Mouse (Mus musculus) MEL (cell line): ENCODE measurements around the gene U2af2. TPM values are rescaled to one million over a fixed set of nuclear protein-coding genes. Genes with fewer than 3 reads are reported as not detected.

Experiments
- DNase-seq: peaks from one replicate; pipeline ENCODE4 v3.0.0; 2011; ENCODE audit warnings: low read depth, low spot score
- H3K27ac ChIP-seq: 2 replicates; pipeline ENCODE4 v1.5.1; 2012; ENCODE audit warnings: low read depth, mild to moderate bottlenecking, control low read depth, low read length, moderate library complexity; ENCODE audit not compliant: control insufficient read depth
- H3K27me3 ChIP-seq, 2 experiments: fragments of 150-350 bp in 1 of 2; sonication (generic) in 1 of 2; 2 replicates each; pipeline ENCODE4 v1.6.1; 2012; ENCODE audit warnings: low read length in 2 of 2, mild to moderate bottlenecking in 2 of 2, improper control_type of control experiment in 1 of 2, moderate library complexity in 1 of 2; ENCODE audit not compliant: insufficient read depth in 2 of 2, control insufficient read depth in 1 of 2
- H3K36me3 ChIP-seq, 2 experiments: 2 replicates each; pipeline ENCODE4 v1.6.1; 2012 to 2014; ENCODE audit warnings: low read length in 2 of 2, improper control_type of control experiment in 1 of 2, inconsistent platforms in 1 of 2, mild to moderate bottlenecking in 1 of 2; ENCODE audit not compliant: insufficient read depth in 2 of 2, control insufficient read depth in 1 of 2
- H3K4me1 ChIP-seq, 2 experiments: fragments of 150-350 bp in 1 of 2; sonication (generic) in 1 of 2; 2 replicates each; pipeline ENCODE4 v1.6.1; 2012; ENCODE audit warnings: low read length in 2 of 2, improper control_type of control experiment in 1 of 2, mild to moderate bottlenecking in 1 of 2; ENCODE audit not compliant: insufficient read depth in 2 of 2, control insufficient read depth in 1 of 2
- H3K4me3 ChIP-seq, 2 experiments: fragments of 150-350 bp in 1 of 2; sonication (generic) in 1 of 2; 2 replicates each; pipeline ENCODE4 v1.5.1; 2012; ENCODE audit warnings: low read depth in 2 of 2, low read length in 2 of 2, mild to moderate bottlenecking in 2 of 2, moderate library complexity in 2 of 2, control low read depth in 1 of 2, improper control_type of control experiment in 1 of 2; ENCODE audit not compliant: control insufficient read depth in 1 of 2, insufficient read depth in 1 of 2
- H3K79me2 ChIP-seq: 2 replicates; pipeline ENCODE4 v1.6.1; 2012; ENCODE audit warnings: mild to moderate bottlenecking, low read length, moderate library complexity; ENCODE audit not compliant: control insufficient read depth, poor library complexity, insufficient read depth
- H3K9ac ChIP-seq: 2 replicates; pipeline ENCODE4 v1.6.1; 2012; ENCODE audit warnings: low read depth, mild to moderate bottlenecking, control low read depth, low read length, moderate library complexity; ENCODE audit not compliant: control insufficient read depth, poor library complexity, severe bottlenecking
- H3K9me3 ChIP-seq: fragments of 150-350 bp; sonication (generic); replicated peaks from 2 replicates; pipeline ENCODE4 v1.6.1; 2012; ENCODE audit warnings: mild to moderate bottlenecking, low read length, improper control_type of control experiment, moderate library complexity; ENCODE audit not compliant: insufficient read depth
- BHLHE40 ChIP-seq: IDR thresholded peaks from 2 replicates; pipeline ENCODE4 v1.6.1; 2012; ENCODE audit warnings: low read depth, mild to moderate bottlenecking, inconsistent platforms, low read length, improper control_type of control experiment, borderline replicate concordance
- CHD1 ChIP-seq: IDR thresholded peaks from 2 replicates; pipeline ENCODE4 v1.6.1; 2012; ENCODE audit warnings: low read depth, mild to moderate bottlenecking, inconsistent platforms, low read length, improper control_type of control experiment
- CTCF ChIP-seq, 3 experiments: IDR thresholded peaks in 2 of 3; conservative IDR thresholded peaks in 1 of 3; 2 replicates each; pipeline ENCODE4 v1.5.1; 2011 to 2012; ENCODE audit warnings: low read length in 3 of 3, low read depth in 2 of 3, mild to moderate bottlenecking in 2 of 3, improper control_type of control experiment in 1 of 3, inconsistent platforms in 1 of 3, mixed read lengths in 1 of 3, moderate library complexity in 1 of 3; ENCODE audit not compliant: control insufficient read depth in 1 of 3, insufficient read depth in 1 of 3, poor library complexity in 1 of 3, severe bottlenecking in 1 of 3
- E2F4 ChIP-seq: IDR thresholded peaks from 2 replicates; pipeline ENCODE4 v1.6.1; 2011; ENCODE audit warnings: low read depth, low read length, improper control_type of control experiment, borderline replicate concordance
- EP300 ChIP-seq, 2 experiments: IDR thresholded peaks; 2 replicates each; pipeline ENCODE4 v1.6.1; 2011; ENCODE audit warnings: improper control_type of control experiment in 2 of 2, low read length in 2 of 2, low read depth in 1 of 2, mild to moderate bottlenecking in 1 of 2
- ETS1 ChIP-seq: IDR thresholded peaks from 2 replicates; pipeline ENCODE4 v1.6.1; 2012; ENCODE audit warnings: low read depth, mild to moderate bottlenecking, inconsistent platforms, low read length, improper control_type of control experiment, moderate library complexity
- GABPA ChIP-seq: IDR thresholded peaks from 2 replicates; pipeline ENCODE4 v1.6.1; 2012; ENCODE audit warnings: low read depth, mild to moderate bottlenecking, inconsistent platforms, low read length, improper control_type of control experiment, moderate library complexity
- GATA1 ChIP-seq: IDR thresholded peaks from 2 replicates; pipeline ENCODE4 v1.6.1; 2011; ENCODE audit warnings: low read depth, low read length, improper control_type of control experiment
- KAT2A ChIP-seq: conservative IDR thresholded peaks from 2 replicates; pipeline ENCODE4 v1.6.1; 2012; ENCODE audit warnings: low read depth, low read length, improper control_type of control experiment, inconsistent platforms
- MAZ ChIP-seq: IDR thresholded peaks from 2 replicates; pipeline ENCODE4 v1.6.1; 2012; ENCODE audit warnings: low read depth, mild to moderate bottlenecking, inconsistent platforms, low read length, improper control_type of control experiment
- MEF2A ChIP-seq: IDR thresholded peaks from 2 replicates; pipeline ENCODE4 v1.6.1; 2014; ENCODE audit warnings: low read depth, mild to moderate bottlenecking, inconsistent platforms, low read length, improper control_type of control experiment; ENCODE audit not compliant: poor library complexity, insufficient replicate concordance, severe bottlenecking; ENCODE audit errors: extremely low read depth
- MXI1 ChIP-seq: IDR thresholded peaks from 2 replicates; pipeline ENCODE4 v1.6.1; 2011; ENCODE audit warnings: mild to moderate bottlenecking, low read depth, low read length, improper control_type of control experiment
- MYB ChIP-seq: IDR thresholded peaks from 2 replicates; pipeline ENCODE4 v1.6.1; 2011; ENCODE audit warnings: mild to moderate bottlenecking, low read depth, low read length, improper control_type of control experiment
- MYC ChIP-seq: IDR thresholded peaks from 2 replicates; pipeline ENCODE4 v1.6.1; 2011; ENCODE audit warnings: low read depth, mild to moderate bottlenecking, low read length, improper control_type of control experiment, moderate library complexity
- NELFE ChIP-seq: IDR thresholded peaks from 2 replicates; pipeline ENCODE4 v1.6.1; 2011; ENCODE audit warnings: low read depth, low read length, improper control_type of control experiment
- NRF1 ChIP-seq: IDR thresholded peaks from 2 replicates; pipeline ENCODE4 v1.6.1; 2014; ENCODE audit warnings: low read depth, mild to moderate bottlenecking, inconsistent platforms, low read length, improper control_type of control experiment, moderate library complexity; ENCODE audit not compliant: poor library complexity, insufficient read depth, severe bottlenecking
- POLR2A ChIP-seq, 2 experiments: IDR thresholded peaks; 2 replicates each; pipeline ENCODE4 v1.6.1; 2011 to 2012; ENCODE audit warnings: low read length in 2 of 2, mild to moderate bottlenecking in 2 of 2, control low read depth in 1 of 2, improper control_type of control experiment in 1 of 2, low read depth in 1 of 2, moderate library complexity in 1 of 2; ENCODE audit not compliant: control insufficient read depth in 1 of 2, insufficient read depth in 1 of 2, poor library complexity in 1 of 2
- POLR2AphosphoS2 ChIP-seq: IDR thresholded peaks from 2 replicates; pipeline ENCODE4 v1.6.1; 2011; ENCODE audit warnings: low read length, improper control_type of control experiment
- POLR2AphosphoS5 ChIP-seq: IDR thresholded peaks from 2 replicates; pipeline ENCODE4 v1.6.1; 2012; ENCODE audit warnings: low read depth, borderline replicate concordance, mild to moderate bottlenecking, inconsistent platforms, low read length, moderate library complexity, mixed read lengths
- SMC3 ChIP-seq: IDR thresholded peaks from 2 replicates; pipeline ENCODE4 v1.6.1; 2011; ENCODE audit warnings: low read depth, low read length, improper control_type of control experiment
- TAL1 ChIP-seq: IDR thresholded peaks from 2 replicates; pipeline ENCODE4 v1.6.1; 2012; ENCODE audit warnings: mild to moderate bottlenecking, inconsistent platforms, low read length, moderate library complexity, mixed read lengths
- TBP ChIP-seq: IDR thresholded peaks from 2 replicates; pipeline ENCODE4 v1.8.0; 2011; ENCODE audit warnings: low read depth, low read length, improper control_type of control experiment
- TCF12 ChIP-seq: IDR thresholded peaks from 2 replicates; pipeline ENCODE4 v1.6.1; 2014; ENCODE audit warnings: low read depth, mild to moderate bottlenecking, inconsistent platforms, low read length, improper control_type of control experiment, moderate library complexity
- UBTF ChIP-seq: IDR thresholded peaks from 2 replicates; pipeline ENCODE4 v1.6.1; 2012; ENCODE audit warnings: low read depth, mild to moderate bottlenecking, inconsistent platforms, low read length, improper control_type of control experiment, moderate library complexity, borderline replicate concordance; ENCODE audit not compliant: insufficient read depth
- USF1 ChIP-seq: IDR thresholded peaks from 2 replicates; pipeline ENCODE4 v1.6.1; 2014; ENCODE audit warnings: low read depth, mild to moderate bottlenecking, inconsistent platforms, low read length, improper control_type of control experiment, moderate library complexity
- ZC3H11A ChIP-seq: IDR thresholded peaks from 2 replicates; pipeline ENCODE4 v1.6.1; 2012; ENCODE audit warnings: low read depth, mild to moderate bottlenecking, inconsistent platforms, low read length, improper control_type of control experiment
- ZKSCAN1 ChIP-seq: IDR thresholded peaks from 2 replicates; pipeline ENCODE4 v1.6.1; 2012; ENCODE audit warnings: low read depth, mild to moderate bottlenecking, inconsistent platforms, low read length, improper control_type of control experiment, moderate library complexity
- ZMIZ1 ChIP-seq: IDR thresholded peaks from 2 replicates; pipeline ENCODE4 v1.6.1; 2012; ENCODE audit warnings: low read depth, mild to moderate bottlenecking, inconsistent platforms, low read length, improper control_type of control experiment, moderate library complexity
- ZNF384 ChIP-seq: IDR thresholded peaks from 2 replicates; pipeline ENCODE4 v1.6.1; 2012; ENCODE audit warnings: low read depth, mild to moderate bottlenecking, inconsistent platforms, low read length, improper control_type of control experiment
- polyA plus RNA-seq, 2 experiments: library from polyadenylated mRNA; stranded (reverse) in 1 of 2; unstranded in 1 of 2; fragments of >175 nt in 1 of 2; fragments of >200 nt in 1 of 2; gene quantifications; 2 replicates each; pipeline versions ENCODE4 v1.2.1 to v1.2.4; 2012; ENCODE audit warnings: low replicate concordance in 2 of 2, low read depth in 1 of 2; ENCODE audit not compliant: insufficient read length in 2 of 2, insufficient read depth in 1 of 2, missing spikeins in 1 of 2
- total RNA-seq: library from RNA; depleted of rRNA; stranded (reverse); fragments of 300-350 nt; gene quantifications from 2 replicates; pipeline ENCODE4 v1.2.3, GENCODE M21; 2012

Gene U2af2
- total and polyA plus RNA-seq, 3 experiments, result 311 to 491 (median 477) TPM

- no peaks in the 10 kb centered on the region for H3K9me3 ChIP-seq
- no peak for DNase-seq
- TF ChIP-seq SMC3 (no peak), NRF1 (no peak), CTCF (IDR thresholded peaks at IDR 0.05 in 2 of 3, conservative IDR thresholded peaks at IDR 0.05 in 1 of 3; ENCODE audit: control insufficient read depth in 1 of 3, insufficient read depth in 1 of 3, low read depth in 2 of 3, low read length in 3 of 3, poor library complexity in 1 of 3, severe bottlenecking in 1 of 3) (no peak), MEF2A (no peak), E2F4 (no peak), POLR2AphosphoS2 (no peak), GABPA (no peak), ZNF384 (no peak), KAT2A (no peak), ZC3H11A (no peak), ZKSCAN1 (no peak)
- TF ChIP-seq, all 39 proteins: peak for 0
- H3K36me3 ChIP-seq, result peaks cover 48% of the 10 kb centered on the region in 2 experiments
- peaks cover 12 to 32% of the 10 kb centered on the region in 2 experiments for H3K4me1 ChIP-seq
- peaks cover 18% of the 10 kb centered on the region for H3K79me2 ChIP-seq
- H3K4me3 ChIP-seq, result no peak overlapping the region
- no peak overlapping the region for H3K27ac ChIP-seq
- no peaks in the 10 kb centered on the region for H3K27me3 ChIP-seq
- H3K9ac ChIP-seq, result no peak overlapping the region
Observed at GRCm38 (mm10) chr7:5074984-5075383, 13.0 kb downstream of the U2af2 start.

- no peak overlapping the region for H3K4me3 ChIP-seq
- peaks cover 12 to 30% of the 10 kb centered on the region in 2 experiments for H3K4me1 ChIP-seq
- no peak overlapping the region for H3K9ac ChIP-seq
- H3K36me3 ChIP-seq, result peaks cover 41 to 43% of the 10 kb centered on the region in 2 experiments
- no peaks in the 10 kb centered on the region for H3K27me3 ChIP-seq
- peak; percentile 72 for DNase-seq
- peak overlapping the region; percentile 84 for H3K27ac ChIP-seq
- peaks cover 19% of the 10 kb centered on the region for H3K79me2 ChIP-seq
- H3K9me3 ChIP-seq, result no peaks in the 10 kb centered on the region
- TF ChIP-seq UBTF, result no peak
- 0 out of 2 replicates have a peak, but pooled peaks have one; percentile 47 for TF ChIP-seq GABPA
- TF ChIP-seq NRF1, result no peak
- TF ChIP-seq ETS1, result peak; percentile 86
- TF ChIP-seq USF1, result peak; percentile 84; the same call in 1 of the 2 replicates
- no peak for TF ChIP-seq BHLHE40
- no peak for TF ChIP-seq NELFE
- TF ChIP-seq ZC3H11A, result no peak
- no peak for TF ChIP-seq MAZ
- TF ChIP-seq SMC3, result no peak
- no peak for TF ChIP-seq MYC
- no peak for TF ChIP-seq CTCF (IDR thresholded peaks at IDR 0.05 in 2 of 3, conservative IDR thresholded peaks at IDR 0.05 in 1 of 3; ENCODE audit: control insufficient read depth in 1 of 3, insufficient read depth in 1 of 3, low read depth in 2 of 3, low read length in 3 of 3, poor library complexity in 1 of 3, severe bottlenecking in 1 of 3)
- peak; percentile 46; the same call in 1 of the 2 replicates for TF ChIP-seq TCF12
- TF ChIP-seq TBP, result no peak
- no peak for TF ChIP-seq KAT2A
- TF ChIP-seq MXI1, result no peak
- TF ChIP-seq CHD1, result no peak
- TF ChIP-seq POLR2A (IDR thresholded peaks at IDR 0.05; ENCODE audit: control insufficient read depth in 1 of 2, insufficient read depth in 1 of 2, low read depth in 1 of 2, low read length in 2 of 2, poor library complexity in 1 of 2), result no peak
- peak; percentile 30; the same call in 1 of the 2 replicates for TF ChIP-seq GATA1
- TF ChIP-seq ZKSCAN1, result no peak
- TF ChIP-seq TAL1, result peak; percentile 43
- no peak; the same call in 1 of the 2 replicates for TF ChIP-seq POLR2AphosphoS5
- TF ChIP-seq ZMIZ1, result no peak
- TF ChIP-seq POLR2AphosphoS2, result no peak
- TF ChIP-seq EP300 (IDR thresholded peaks at IDR 0.05; ENCODE audit: low read depth in 1 of 2, low read length in 2 of 2), result peak in 1 of 2 experiments; percentile 63; a peak in 2 of 4 replicates
- no peak for TF ChIP-seq MYB
Observed at GRCm38 (mm10) chr7:5076931-5077330, 15.0 kb downstream of the U2af2 start.
